Mouse (Mus musculus) adrenal gland, postnatal 4 days (tissue): Measurements from ENCODE around the gene Celf2. TPM values are rescaled to one million over a fixed set of nuclear protein-coding genes. Genes with fewer than 3 reads are reported as not detected.

Experiments
- DNase-seq, 2 experiments: peaks; one replicate each; pipeline ENCODE4 v3.0.0; 2021 to 2022; ENCODE audit warnings: low spot score in 2 of 2, mixed read lengths in 2 of 2
- total RNA-seq, 2 experiments: library from RNA; stranded (reverse); gene quantifications; 2 replicates each; pipeline ENCODE4 v1.2.3; 2021

Celf2 gene
- total RNA-seq, 2 experiments from 2014 or later: 50.7 to 51.7 TPM

- DNase-seq: no peak
Observed at GRCm38 (mm10) chr2:7088536-7088935, 420.8 kb downstream of the Celf2 start.

- no peak for DNase-seq
Observed at GRCm38 (mm10) chr2:7087480-7087879, 421.9 kb downstream of the Celf2 start.

DNA sequence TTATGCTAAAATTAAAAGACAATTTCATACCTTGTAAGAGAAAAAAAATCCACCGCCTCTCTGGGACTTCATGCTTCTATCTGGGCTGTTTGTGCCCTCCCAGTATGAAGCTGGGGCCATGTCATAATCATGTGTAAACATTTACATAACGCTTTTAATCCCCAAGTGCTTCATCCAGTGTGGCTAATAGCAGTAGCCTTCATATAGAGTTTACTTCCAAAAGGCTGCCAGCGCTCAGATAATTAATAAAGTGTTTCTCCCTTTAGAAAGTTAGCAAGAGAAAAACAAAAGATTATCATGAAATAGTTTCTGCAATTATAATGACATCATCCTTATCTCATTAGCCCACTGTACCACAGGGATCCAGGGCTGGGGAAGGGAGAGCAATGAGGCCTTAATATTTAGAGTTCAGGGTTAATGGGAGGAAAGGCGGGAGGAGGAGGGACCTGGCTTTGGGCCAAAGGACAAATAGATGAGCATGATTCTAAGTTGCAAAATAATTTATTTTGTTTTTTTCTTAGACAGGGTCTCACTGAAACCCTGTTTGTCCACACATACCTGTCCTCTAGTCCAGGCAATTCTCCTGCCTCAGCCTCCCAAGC, 425.8 kb downstream of the Celf2 start:
- DNase-seq: no peak

GRCm38 (mm10) chr2:7082376-7083025, 426.9 kb downstream of the Celf2 start:
- DNase-seq: no peak

DNA sequence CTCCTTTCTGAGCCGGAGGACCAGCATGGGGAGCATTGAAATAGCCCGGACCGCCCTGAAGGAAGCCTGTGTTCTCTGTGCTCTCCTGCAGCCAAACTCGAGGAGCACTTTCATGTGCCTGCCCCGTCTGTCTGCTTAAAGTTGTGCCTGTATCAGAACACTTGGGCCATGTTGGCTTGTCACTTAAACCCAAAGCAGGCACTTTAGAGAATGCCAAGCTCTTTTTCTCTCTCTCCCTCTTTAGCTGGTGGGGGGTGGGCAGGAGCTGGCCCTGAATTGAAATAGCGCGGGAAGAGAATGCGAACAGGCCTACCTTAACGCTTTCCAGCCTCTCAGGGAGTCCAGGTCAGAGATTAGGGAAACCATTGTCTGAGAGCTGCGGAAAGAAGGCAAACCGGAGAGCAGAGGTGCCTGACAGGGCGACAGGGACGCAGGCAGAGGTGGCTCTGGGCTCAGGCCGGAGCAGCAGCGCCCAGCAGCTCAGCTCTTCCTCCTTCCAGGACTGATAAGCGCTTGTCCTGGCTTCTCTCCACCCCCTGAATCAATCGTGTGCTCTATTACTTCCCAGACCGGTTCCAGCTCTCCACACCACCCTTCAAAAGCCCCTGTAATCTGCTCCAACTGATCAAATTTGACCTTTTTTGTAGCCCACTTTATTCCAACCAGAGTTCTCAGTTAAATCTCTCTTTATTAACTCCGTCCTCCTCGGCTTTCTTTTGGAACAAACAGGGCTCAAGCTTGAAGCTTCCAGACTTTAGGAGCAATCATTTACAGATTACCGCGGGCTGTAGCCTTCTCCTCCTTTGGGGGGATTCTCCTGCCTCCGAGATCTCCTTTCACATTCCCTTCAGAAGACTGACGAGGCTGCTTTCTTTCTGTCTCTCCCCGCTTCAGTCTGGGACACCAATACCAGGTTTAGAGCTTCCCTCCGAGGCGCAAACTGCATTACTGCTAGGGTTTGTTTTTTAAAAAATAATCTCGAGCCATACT, 428.3 kb downstream of the Celf2 start:
- DNase-seq: peak in 1 of 2 experiments; percentile 9

DNA sequence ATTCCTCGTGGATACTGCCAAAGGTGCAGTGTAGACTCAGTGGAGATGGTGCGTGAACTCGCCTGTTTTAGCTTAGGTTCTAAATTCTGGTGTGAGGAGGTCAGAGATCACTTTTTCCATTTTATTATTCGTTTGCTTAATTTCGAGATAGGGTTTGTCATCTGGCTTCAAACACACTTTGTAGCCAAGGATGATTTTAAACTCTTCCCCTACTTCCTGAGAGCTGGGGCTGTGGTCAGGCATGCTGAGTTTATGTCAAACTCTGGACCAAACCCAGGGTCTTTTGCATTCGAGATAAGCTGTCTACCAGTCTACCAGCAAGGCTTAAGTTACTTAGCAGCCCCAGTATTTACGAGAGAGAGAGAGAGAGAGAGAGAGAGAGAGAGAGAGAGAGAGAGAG, 429.3 kb downstream of the Celf2 start:
- no peak for DNase-seq

DNA sequence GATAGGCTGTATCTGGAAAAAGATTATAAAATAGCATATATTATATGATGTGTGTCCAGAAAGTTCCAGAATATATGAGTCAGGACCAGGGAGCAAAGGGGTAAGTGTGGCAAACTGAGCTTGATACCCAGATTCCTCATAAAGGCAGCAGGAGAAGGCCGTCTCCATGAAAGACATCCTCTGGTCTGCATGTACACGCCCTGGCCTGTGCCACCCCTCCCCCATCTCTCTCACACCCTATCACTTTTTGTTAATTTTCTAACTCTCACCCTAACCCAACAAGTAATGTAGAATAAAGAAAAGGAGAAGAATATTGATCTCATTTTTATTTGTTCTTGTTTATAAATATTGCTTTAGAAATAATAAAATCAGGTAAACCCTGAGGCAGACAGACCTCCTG, 430.0 kb downstream of the Celf2 start:
- DNase-seq: no peak

DNA sequence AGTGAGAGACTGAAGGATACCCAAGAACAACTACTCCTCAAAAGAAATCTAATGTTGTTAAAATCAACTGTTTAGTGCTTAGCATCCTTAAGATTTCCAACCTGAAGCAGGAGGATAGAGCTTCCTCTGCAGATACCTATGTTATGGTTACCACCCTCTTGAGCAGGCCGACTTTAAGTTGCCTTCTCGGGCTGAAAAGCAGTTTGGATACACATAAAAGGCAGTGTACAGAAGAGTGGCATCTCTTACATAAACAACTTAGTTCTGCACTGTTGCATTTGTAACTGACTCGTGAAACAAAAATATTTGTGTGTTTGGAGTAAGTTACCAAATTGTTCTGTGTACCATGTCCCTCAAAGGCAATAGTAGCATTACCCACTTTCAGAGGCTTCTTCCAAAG, 435.6 kb downstream of the Celf2 start:
- no peak for DNase-seq

DNA sequence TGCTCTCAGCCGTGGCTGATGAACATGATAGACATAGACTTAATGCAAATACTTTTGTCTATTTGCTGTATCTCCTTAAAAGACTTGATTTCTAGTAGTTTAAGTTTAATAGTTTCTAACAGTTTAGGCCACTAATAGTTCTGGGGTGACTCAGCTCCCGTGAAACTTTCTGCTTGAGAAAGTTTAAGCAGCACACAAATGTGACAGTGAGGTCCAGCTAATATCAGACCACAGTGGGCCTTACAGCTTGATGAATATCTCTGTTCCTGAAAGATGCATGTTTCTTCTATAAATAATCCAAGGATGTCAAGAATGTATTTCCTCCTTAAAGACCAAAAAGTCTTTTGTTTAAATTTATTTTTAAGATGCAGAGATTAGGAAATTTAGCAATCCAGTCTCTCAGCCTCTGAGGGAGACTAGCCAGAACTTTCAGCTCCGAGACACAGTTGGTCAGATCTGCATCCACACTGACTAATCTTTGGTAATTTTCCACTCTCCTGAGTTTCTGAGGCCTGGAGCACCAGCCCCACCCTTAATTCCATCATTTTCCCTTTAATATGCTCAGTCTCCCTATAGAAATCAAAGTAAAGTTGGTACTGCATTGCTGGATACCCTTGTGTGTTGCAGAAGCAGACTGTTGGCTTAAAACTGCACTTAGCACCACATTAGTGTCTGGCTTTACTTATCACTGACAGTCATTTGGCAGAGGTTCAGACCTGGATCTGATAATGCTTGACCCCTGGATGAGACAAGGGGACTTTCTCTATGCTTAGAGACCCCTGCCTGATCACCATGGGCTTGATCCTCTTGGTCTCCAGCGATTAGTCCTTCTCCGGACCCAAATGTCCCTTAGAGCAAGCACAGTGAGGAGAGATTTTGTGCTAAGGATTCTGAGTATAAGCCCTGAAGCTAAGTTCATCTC, 436.8 kb downstream of the Celf2 start:
- no peak for DNase-seq

DNA sequence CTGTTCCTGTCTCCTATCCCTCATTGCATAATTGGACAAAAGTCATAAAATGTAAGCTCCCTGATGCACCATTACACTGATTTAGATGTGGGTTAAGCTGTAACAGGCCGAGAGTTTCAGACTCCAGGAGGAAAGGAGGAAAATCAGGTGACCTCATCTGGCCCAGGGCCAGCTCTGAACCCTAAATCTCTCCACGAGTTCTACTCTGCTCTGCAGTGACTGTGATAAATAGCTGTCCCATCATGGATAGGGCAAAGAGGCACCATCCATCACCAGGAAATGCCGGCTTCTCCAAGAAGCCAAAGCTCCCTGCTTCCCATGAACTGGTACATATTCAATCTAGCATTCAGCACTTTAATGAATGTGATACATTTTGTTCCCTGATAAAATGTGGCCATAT, 439.9 kb downstream of the Celf2 start:
- no peak for DNase-seq

GRCm38 (mm10) chr2:7068281-7068680, 441.1 kb downstream of the Celf2 start:
- DNase-seq: no peak

DNA sequence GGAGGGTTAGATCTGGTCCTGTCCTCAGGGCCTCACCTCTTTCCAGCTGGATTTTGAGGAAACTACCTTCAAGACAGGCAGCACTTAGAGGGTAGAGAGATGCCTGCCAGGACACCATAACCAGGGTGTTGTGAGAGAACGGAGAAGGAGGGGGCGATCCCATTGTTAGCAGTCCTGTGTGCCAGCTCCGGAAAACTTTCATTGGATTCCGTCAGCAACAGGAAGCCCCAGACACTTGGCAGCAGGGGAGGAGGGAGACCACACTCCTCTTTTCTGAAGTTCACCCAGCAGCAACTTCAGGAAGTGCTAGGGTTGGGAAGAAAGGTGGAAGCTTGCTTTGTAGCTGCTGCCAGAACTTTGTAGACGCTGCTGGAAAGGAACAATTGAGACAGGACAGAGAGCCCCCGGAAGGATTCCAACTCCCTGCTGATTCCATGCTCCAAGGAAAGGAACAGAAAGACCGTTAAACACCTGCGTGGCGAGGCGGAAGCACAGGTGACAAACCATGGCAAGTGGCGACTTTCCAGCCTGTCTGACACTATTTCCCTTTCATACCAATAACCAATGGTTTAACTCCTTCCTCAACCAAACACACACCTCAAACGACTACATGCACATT, 445.7 kb downstream of the Celf2 start:
- DNase-seq: no peak

GRCm38 (mm10) chr2:7060490-7061105, 448.8 kb downstream of the Celf2 start:
- no peak for DNase-seq

GRCm38 (mm10) chr2:7056401-7056800, 453.0 kb downstream of the Celf2 start:
- DNase-seq: no peak

DNA sequence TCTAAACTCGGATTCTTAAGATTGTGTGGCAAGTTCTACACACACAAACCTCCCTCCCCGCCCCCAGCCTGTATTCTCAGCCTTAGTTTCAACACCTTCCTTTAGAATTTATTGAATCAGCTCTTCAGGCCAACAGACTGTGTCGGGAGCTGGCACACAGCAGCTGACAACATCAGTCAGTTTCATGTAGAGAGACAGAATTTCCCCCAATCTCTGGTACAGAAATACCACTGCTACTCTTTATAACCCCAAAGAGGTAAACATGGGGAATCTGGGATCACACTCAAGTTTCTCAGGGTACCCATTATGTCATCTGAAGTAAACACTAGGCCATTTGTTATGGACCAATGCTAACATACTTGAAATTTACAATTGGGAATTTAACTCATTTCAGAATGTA, 453.4 kb downstream of the Celf2 start:
- no peak for DNase-seq

GRCm38 (mm10) chr2:7051090-7051489, 458.3 kb downstream of the Celf2 start:
- DNase-seq: no peak

DNA sequence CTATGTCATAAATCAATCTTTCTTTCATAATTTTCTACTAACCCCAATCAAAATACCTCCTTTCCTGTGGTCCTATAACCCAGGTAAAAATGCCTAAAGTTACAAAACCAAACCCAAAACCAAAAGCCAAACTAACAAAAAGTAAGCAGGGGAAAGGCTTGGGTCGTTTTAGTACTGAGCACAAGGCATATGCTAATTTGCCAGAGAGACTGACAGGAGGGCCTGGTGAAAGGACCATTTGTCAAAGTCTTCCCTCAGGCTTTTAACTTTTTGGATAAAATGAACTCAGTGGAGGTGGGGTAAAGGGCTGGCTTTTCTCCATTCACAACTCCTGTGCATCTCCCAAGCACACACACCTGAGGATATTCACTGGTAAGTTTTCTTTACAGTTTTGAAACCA, 463.2 kb downstream of the Celf2 start:
- DNase-seq: no peak

- DNase-seq: no peak
Observed at GRCm38 (mm10) chr2:7045531-7045930, 463.8 kb downstream of the Celf2 start.

GRCm38 (mm10) chr2:7043770-7044459, 465.4 kb downstream of the Celf2 start:
- DNase-seq: no peak
